Mouse (Mus musculus) neural tube, embryonic 12.5 days (tissue): ENCODE measurements around the gene Parn. TPM values are rescaled to one million over a fixed set of nuclear protein-coding genes. Genes with fewer than 3 reads are reported as not detected.

ENCODE experiments used
- ATAC-seq: fragments of 200-750 bp; cut with Nextera tagmentation; 2 replicates; pipeline ENCODE4 v1.8.0; 2017; ENCODE audit warnings: low read depth, mild to moderate bottlenecking, moderate TSS enrichment, moderate library complexity; ENCODE audit not compliant: low FRiP score
- H3K27ac ChIP-seq: fragments of 300-500 bp; sonication (generic); 2 replicates; pipeline ENCODE4 v1.5.1; 2016
- H3K27me3 ChIP-seq: fragments of 300-500 bp; sonication (generic); replicated peaks from 2 replicates; pipeline ENCODE4 v1.6.1; 2016; ENCODE audit warnings: mild to moderate bottlenecking
- H3K36me3 ChIP-seq: fragments of 300-500 bp; sonication (generic); 2 replicates; pipeline ENCODE4 v1.6.1; 2016; ENCODE audit warnings: mild to moderate bottlenecking
- H3K4me1 ChIP-seq: fragments of 300-500 bp; sonication (generic); 2 replicates; pipeline ENCODE4 v1.6.1; 2016
- H3K4me2 ChIP-seq: fragments of 300-500 bp; sonication (generic); replicated peaks from 2 replicates; pipeline ENCODE4 v1.6.1; 2016; ENCODE audit warnings: mild to moderate bottlenecking
- H3K4me3 ChIP-seq: fragments of 300-500 bp; sonication (generic); 2 replicates; pipeline ENCODE4 v1.5.1; 2016
- H3K9ac ChIP-seq: fragments of 300-500 bp; sonication (generic); 2 replicates; pipeline ENCODE4 v1.6.1; 2016; ENCODE audit warnings: mild to moderate bottlenecking
- H3K9me3 ChIP-seq: fragments of 300-500 bp; sonication (generic); 2 replicates; pipeline ENCODE4 v1.6.1; 2016; ENCODE audit warnings: mild to moderate bottlenecking
- WGBS: fragments of 180-500 bp; shearing (Covaris S2); methylation state at CpG from one replicate; pipeline ENCODE4 v1.1.7; 2016; 5-methylcytosine and 5-hydroxymethylcytosine counted together
- polyA plus RNA-seq: library from polyadenylated mRNA; unstranded; fragments of >200 nt; fragmentation: Nextera tagmentation; extraction: Ambion mirVana; gene quantifications from 2 replicates; pipeline ENCODE4 v1.2.1, GENCODE M21; 2016

Gene Parn
- polyA plus RNA-seq, 1 experiment from 2014 or later = 41.9 TPM

GRCm38 (mm10) chr16:13615276-13615675 lies 52.7 kb downstream of the Parn start:
- Histone ChIP-seq H3K9ac (no peak overlapping the region), H3K9me3 (no peaks in the 10 kb centered on the region), H3K4me3 (no peak overlapping the region), H3K36me3 (peaks cover 5% of the 10 kb centered on the region; the same call in 1 of the 2 replicates), H3K4me1 (no peaks in the 10 kb centered on the region), H3K4me2 (no peak overlapping the region), H3K27ac (no peak overlapping the region), H3K27me3 (no peaks in the 10 kb centered on the region)
- 73% methylated on average over 5 of the region's 5 CpGs for WGBS
- ATAC-seq = no peak

GRCm38 (mm10) chr16:13612571-13612970 lies 55.4 kb downstream of the Parn start:
- H3K36me3 ChIP-seq = peaks cover 9% of the 10 kb centered on the region; the same call in 1 of the 2 replicates
- no peak overlapping the region for H3K4me2 ChIP-seq
- no peak overlapping the region for H3K4me3 ChIP-seq
- H3K4me1 ChIP-seq = no peaks in the 10 kb centered on the region
- H3K9me3 ChIP-seq = no peaks in the 10 kb centered on the region
- no peak overlapping the region for H3K27ac ChIP-seq
- H3K9ac ChIP-seq = no peak overlapping the region
- WGBS = 91% methylated on average over 5 of the region's 5 CpGs
- H3K27me3 ChIP-seq = no peaks in the 10 kb centered on the region
- no peak for ATAC-seq

DNA sequence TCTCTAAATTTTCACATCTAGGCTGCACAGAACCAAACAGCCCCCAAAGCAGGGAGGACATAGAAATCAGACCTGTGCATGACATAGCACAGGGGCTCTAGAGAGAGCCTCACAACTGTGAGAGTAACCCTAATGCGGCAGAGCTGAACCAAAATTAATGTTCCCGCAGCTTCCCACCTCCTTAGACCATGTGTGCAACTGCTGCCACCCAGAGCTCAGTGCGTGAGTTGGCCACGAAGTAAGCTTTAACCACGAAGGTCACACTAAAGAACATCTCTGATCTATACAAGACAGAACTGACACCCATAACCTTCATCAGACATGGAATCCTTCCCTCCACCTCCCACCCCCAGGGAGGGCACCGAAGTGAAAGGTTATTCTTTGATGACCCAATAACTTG lies 55.9 kb downstream of the Parn start:
- no peaks in the 10 kb centered on the region for H3K4me1 ChIP-seq
- H3K9me3 ChIP-seq = no peaks in the 10 kb centered on the region
- H3K4me3 ChIP-seq = no peak overlapping the region
- H3K36me3 ChIP-seq = peaks cover 9% of the 10 kb centered on the region; the same call in 1 of the 2 replicates
- no peak overlapping the region for H3K4me2 ChIP-seq
- H3K27ac ChIP-seq = no peak overlapping the region
- H3K9ac ChIP-seq = no peak overlapping the region
- H3K27me3 ChIP-seq = no peaks in the 10 kb centered on the region
- WGBS = 85% methylated on average over 6 of the region's 6 CpGs
- ATAC-seq = no peak

DNA sequence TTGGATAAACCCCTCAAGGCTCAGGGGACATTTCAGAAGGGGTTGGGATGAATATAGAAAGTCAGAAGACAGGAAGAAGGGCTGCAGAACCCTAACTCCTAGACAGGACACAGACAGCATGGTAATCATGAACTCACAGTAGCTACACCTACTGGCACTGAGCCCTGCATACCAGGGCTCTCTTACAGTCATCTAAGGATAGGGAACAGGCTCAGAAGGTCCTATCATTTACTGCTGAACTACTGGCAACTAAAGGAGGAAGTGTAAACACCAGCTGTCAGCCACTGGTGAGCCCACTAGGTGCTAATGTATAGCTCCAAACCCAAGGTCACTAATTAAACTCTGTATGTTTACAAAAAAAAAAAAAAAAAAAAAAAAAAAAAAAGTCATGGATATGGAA lies 56.6 kb downstream of the Parn start:
- Histone ChIP-seq H3K9ac (no peak overlapping the region), H3K27me3 (no peaks in the 10 kb centered on the region), H3K4me1 (no peaks in the 10 kb centered on the region), H3K4me2 (no peak overlapping the region), H3K36me3 (peaks cover 9% of the 10 kb centered on the region; the same call in 1 of the 2 replicates), H3K9me3 (no peaks in the 10 kb centered on the region), H3K4me3 (no peak overlapping the region), H3K27ac (no peak overlapping the region)
- ATAC-seq = no peak

GRCm38 (mm10) chr16:13610951-13611381 lies 57.0 kb downstream of the Parn start:
- no peak overlapping the region for H3K27ac ChIP-seq
- 84% methylated on average over 5 of the region's 5 CpGs for WGBS
- H3K4me1 ChIP-seq = no peaks in the 10 kb centered on the region
- peaks cover 11% of the 10 kb centered on the region; the same call in 1 of the 2 replicates for H3K36me3 ChIP-seq
- no peaks in the 10 kb centered on the region for H3K27me3 ChIP-seq
- no peak overlapping the region for H3K9ac ChIP-seq
- no peak overlapping the region for H3K4me3 ChIP-seq
- H3K9me3 ChIP-seq = no peaks in the 10 kb centered on the region
- no peak for ATAC-seq
- no peak overlapping the region for H3K4me2 ChIP-seq

DNA sequence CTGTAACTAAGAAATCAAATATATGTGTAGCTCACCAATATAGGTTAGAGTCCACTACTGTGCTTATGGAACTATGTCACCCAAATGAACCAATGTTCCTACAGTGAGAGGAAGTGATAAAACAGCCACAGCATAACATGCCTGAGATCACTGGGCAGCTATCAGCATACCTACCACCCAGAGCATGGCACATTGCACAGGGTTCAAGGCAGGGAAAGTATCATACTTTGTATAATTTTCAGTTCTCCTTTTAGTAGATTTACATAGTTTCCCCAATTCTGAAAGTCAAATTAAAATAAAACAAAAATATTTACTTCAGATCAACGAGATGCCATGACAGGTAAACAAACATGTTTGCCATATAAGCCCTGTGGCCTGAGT lies 59.3 kb downstream of the Parn start:
- WGBS = 89% methylated on average over 1 of the region's 1 CpGs
- no peak overlapping the region for H3K9ac ChIP-seq
- no peak overlapping the region for H3K4me3 ChIP-seq
- no peaks in the 10 kb centered on the region for H3K4me1 ChIP-seq
- peaks cover 14% of the 10 kb centered on the region; the same call in 1 of the 2 replicates for H3K36me3 ChIP-seq
- no peak overlapping the region for H3K4me2 ChIP-seq
- H3K27ac ChIP-seq = no peak overlapping the region
- ATAC-seq = no peak
- H3K27me3 ChIP-seq = no peaks in the 10 kb centered on the region
- no peaks in the 10 kb centered on the region for H3K9me3 ChIP-seq

DNA sequence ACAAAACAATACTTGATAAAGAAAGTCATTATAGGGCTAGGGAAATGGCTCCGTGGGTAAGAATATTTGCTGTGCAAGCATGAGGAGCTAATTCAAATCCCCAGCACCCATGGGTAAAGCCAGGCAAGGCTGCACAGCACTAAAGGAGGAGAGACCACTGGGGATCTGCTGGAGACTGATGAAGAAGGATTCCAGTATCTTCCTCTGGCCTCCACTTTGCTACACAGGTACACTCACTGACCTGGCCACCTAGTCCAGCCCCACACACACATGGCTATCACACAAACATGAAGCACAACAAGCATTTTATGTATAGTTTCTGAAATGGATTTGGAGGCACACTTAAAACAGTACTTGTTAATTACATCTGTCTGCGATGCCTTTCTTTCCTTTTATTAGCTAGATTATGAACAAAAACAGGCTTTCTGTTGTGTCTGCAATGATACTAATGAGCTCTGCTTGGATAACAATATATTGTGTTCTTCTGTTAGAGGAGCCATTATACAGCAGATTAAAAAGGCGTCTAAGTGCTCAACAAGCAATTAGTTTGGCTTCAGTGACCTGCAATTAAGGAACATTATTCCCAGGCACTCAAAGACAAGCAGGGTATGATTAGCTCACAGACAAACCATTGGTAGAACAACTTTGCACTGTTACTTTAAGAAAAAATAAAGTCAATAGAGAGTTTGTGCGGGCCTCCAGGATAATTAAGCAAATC lies 59.8 kb downstream of the Parn start:
- Histone ChIP-seq H3K27ac (no peak overlapping the region), H3K9me3 (no peaks in the 10 kb centered on the region), H3K27me3 (no peaks in the 10 kb centered on the region), H3K4me3 (no peak overlapping the region), H3K4me2 (no peak overlapping the region), H3K9ac (no peak overlapping the region), H3K36me3 (peaks cover 18% of the 10 kb centered on the region; the same call in 1 of the 2 replicates), H3K4me1 (no peaks in the 10 kb centered on the region)
- ATAC-seq = no peak
- 74% methylated on average over 4 of the region's 4 CpGs for WGBS

DNA sequence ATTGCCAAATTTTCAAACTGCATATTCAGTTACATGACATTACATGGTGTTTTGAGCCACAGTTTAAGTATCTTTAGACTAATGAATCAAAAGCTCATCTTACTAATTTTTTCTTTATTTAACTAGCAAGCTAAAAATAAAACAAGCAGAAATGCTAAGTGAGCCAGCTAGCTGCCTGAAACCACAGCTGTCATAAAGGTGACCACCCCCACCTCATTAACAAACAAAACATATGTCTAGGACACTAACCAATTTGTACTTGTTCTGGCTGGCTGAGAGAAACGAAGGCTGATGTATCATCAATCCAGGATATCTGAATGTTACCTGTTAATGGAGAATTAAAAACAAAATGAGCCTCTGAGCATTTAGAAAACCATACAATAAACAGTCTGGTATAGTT lies 65.2 kb downstream of the Parn start:
- no peaks in the 10 kb centered on the region for H3K27me3 ChIP-seq
- no peak for ATAC-seq
- H3K4me1 ChIP-seq = no peaks in the 10 kb centered on the region
- no peak overlapping the region for H3K4me2 ChIP-seq
- H3K36me3 ChIP-seq = peaks cover 18% of the 10 kb centered on the region; the same call in 1 of the 2 replicates
- 81% methylated on average over 1 of the region's 1 CpGs for WGBS
- H3K9ac ChIP-seq = no peak overlapping the region
- no peak overlapping the region for H3K4me3 ChIP-seq
- 0 out of 2 replicates have a peak, but pooled peaks cover 2% of the 10 kb centered on the region for H3K9me3 ChIP-seq
- no peak overlapping the region for H3K27ac ChIP-seq

GRCm38 (mm10) chr16:13589049-13589408 lies 78.9 kb downstream of the Parn start:
- WGBS = 86% methylated on average over 2 of the region's 2 CpGs
- Histone ChIP-seq H3K4me3 (no peak overlapping the region), H3K4me2 (no peak overlapping the region), H3K36me3 (peaks cover 6% of the 10 kb centered on the region; the same call in 1 of the 2 replicates), H3K27ac (no peak overlapping the region), H3K9ac (no peak overlapping the region), H3K27me3 (no peaks in the 10 kb centered on the region), H3K9me3 (no peaks in the 10 kb centered on the region), H3K4me1 (no peaks in the 10 kb centered on the region)
- no peak for ATAC-seq

DNA sequence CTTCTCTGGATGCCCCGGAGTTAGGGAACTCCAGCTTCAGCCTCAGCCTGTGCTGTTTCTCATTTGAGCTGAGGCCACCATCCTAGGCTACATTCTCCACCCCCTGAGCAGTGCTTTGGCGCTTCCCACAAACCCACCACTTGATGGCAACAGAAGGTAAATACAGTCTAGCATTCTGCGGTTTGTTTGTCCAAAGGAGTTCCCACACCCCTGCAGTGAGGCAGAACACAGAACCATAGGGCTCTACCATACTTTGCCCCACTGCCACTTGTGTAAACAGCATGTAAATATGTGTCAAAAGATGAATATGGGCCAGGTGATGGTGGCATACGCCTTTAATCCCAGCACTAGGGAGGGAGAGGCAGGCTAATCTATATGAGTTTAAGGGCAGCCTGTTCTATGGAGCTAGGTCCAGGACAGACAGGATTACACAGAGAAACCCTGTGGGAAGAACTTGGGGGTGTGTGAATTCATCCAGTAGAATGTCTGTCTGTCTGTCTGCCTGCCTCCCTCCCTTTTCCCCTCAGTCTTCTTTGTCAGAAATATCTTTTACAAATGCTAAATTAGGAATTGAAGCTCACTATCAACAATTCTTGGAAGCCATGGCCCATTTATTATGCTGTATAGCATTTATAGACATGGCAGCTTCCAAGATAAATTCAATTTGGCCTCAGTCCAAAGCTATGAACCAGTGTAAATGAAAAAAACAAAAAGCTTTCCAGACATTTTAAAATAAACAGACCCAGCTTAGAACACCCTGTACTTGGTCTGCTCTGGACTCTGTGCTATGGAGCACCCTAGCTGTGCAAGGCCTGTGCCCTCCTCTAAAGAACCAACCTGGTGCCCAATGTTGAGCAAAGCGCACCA lies 79.6 kb downstream of the Parn start:
- no peaks in the 10 kb centered on the region for H3K27me3 ChIP-seq

DNA sequence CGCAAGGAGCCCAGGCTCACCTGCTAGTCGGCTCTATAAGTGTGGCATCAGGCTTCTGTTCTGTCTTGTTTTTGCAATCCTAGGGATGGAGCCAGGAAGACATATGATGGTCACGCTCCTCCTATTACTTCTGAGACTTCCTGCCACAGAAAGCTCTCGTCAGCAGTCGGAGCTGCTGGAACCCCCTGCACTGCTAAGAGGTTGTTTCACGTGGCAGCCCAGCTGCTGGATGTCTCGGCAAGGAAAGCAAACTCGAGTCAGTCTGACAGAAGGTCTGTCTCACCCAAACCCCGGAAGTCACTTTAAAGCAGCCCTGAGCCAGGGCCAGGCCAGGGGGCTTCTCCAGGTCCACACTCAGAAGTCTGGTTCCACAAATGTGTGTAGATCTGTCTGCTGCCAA lies 82.7 kb downstream of the Parn start:
- Histone ChIP-seq H3K36me3 (no peaks in the 10 kb centered on the region), H3K4me1 (no peaks in the 10 kb centered on the region), H3K4me2 (no peak overlapping the region), H3K9me3 (no peaks in the 10 kb centered on the region), H3K27me3 (no peaks in the 10 kb centered on the region), H3K4me3 (no peak overlapping the region), H3K27ac (no peak overlapping the region), H3K9ac (no peak overlapping the region)
- WGBS = 82% methylated on average over 9 of the region's 9 CpGs
- ATAC-seq = no peak

More for the DNA sequence above, 79.6 kb downstream of the Parn start:
- no peak for ATAC-seq
- Histone ChIP-seq H3K36me3 (no peaks in the 10 kb centered on the region), H3K4me1 (no peaks in the 10 kb centered on the region), H3K4me2 (no peak overlapping the region), H3K9ac (no peak overlapping the region), H3K9me3 (no peaks in the 10 kb centered on the region), H3K27ac (no peak overlapping the region), H3K4me3 (no peak overlapping the region)
- 81% methylated on average over 5 of the region's 5 CpGs for WGBS

GRCm38 (mm10) chr16:13580784-13581183 lies 87.2 kb downstream of the Parn start:
- WGBS = 92% methylated on average over 3 of the region's 3 CpGs
- no peak overlapping the region for H3K9ac ChIP-seq
- no peak overlapping the region for H3K4me3 ChIP-seq
- H3K27ac ChIP-seq = no peak overlapping the region
- H3K27me3 ChIP-seq = no peaks in the 10 kb centered on the region
- no peaks in the 10 kb centered on the region for H3K9me3 ChIP-seq
- H3K36me3 ChIP-seq = no peaks in the 10 kb centered on the region
- ATAC-seq = no peak
- H3K4me1 ChIP-seq = peaks cover 3% of the 10 kb centered on the region; the same call in 1 of the 2 replicates
- no peak overlapping the region for H3K4me2 ChIP-seq
